Comparison of ENCODE assay signal across 13 mouse cellular contexts in genomic region chr12:5099572-5099971, GRCm38 (mm10).
A peak's percentile ranks its signal among the peaks of the same experiment; 100 is the strongest.
DNase-seq lines count a peak whose midpoint lies in the region; ATAC-seq lines count a peak whose summit lies in the region.
"Had no signal": no experiment of that assay in that cellular context is flagged by ENCODE, and none has a peak within 500 bp of the region (broad histone marks: within the 10 kb centered on the region; RNA-seq: fewer than 3 reads in every experiment).

No protein-coding gene starts in this region.

- H3K27ac ChIP-seq in forebrain, embryonic 16.5 days (ENCODE audit: low read length): no peak overlapping the region
- no peak overlapping the region for H3K27ac ChIP-seq in forebrain, embryonic 10.5 days
- H3K27ac ChIP-seq: intestine, embryonic 15.5 days; limb, embryonic 13.5 days; neural tube, embryonic 15.5 days had no signal

- peaks cover 5% of the 10 kb centered on the region for H3K4me1 ChIP-seq in forebrain, embryonic 16.5 days (replicated peaks; ENCODE audit: control insufficient read depth, insufficient read depth, low read length)
- no peaks in the 10 kb centered on the region; the same call in 1 of the 2 replicates for H3K4me1 ChIP-seq in forebrain, embryonic 10.5 days
- H3K4me1 ChIP-seq: intestine, embryonic 15.5 days had no signal

- intact Hi-C loops in left cerebral cortex, postnatal 14 days (cut with DNase I): no loop called here
- intact Hi-C loops in gastrocnemius, postnatal 36 days (cut with DNase I): no loop called here

- no peaks in the 10 kb centered on the region for H3K36me3 ChIP-seq in forebrain, embryonic 16.5 days (ENCODE audit: control insufficient read depth, insufficient read depth)
- H3K36me3 ChIP-seq in forebrain, embryonic 10.5 days (replicated peaks): no peaks in the 10 kb centered on the region
- H3K36me3 ChIP-seq: intestine, embryonic 15.5 days had no signal

- no peaks in the 10 kb centered on the region for H3K9me3 ChIP-seq in forebrain, embryonic 16.5 days (ENCODE audit: control insufficient read depth, low read length)
- no peaks in the 10 kb centered on the region for H3K9me3 ChIP-seq in forebrain, embryonic 10.5 days
- H3K9me3 ChIP-seq: intestine, embryonic 15.5 days; limb, embryonic 13.5 days; neural tube, embryonic 15.5 days had no signal

- H3K9ac ChIP-seq in forebrain, embryonic 16.5 days (replicated peaks; ENCODE audit: low read depth, low read length): no peak overlapping the region
- H3K9ac ChIP-seq: intestine, embryonic 15.5 days; limb, embryonic 13.5 days; neural tube, embryonic 15.5 days had no signal

- H3K4me3 ChIP-seq in forebrain, embryonic 16.5 days (replicated peaks; ENCODE audit: low read length): no peak overlapping the region
- H3K4me3 ChIP-seq in forebrain, embryonic 10.5 days: no peak overlapping the region
- H3K4me3 ChIP-seq: intestine, embryonic 15.5 days; limb, embryonic 13.5 days; neural tube, embryonic 15.5 days had no signal

- no peak for DNase-seq in forebrain, embryonic 10.5 days (ENCODE audit: extremely low spot score, low spot score)
- peak; percentile 53 to 66 for DNase-seq in left cerebral cortex, postnatal 14 days (ENCODE audit: low spot score in 2 of 2)
- DNase-seq in left cerebral cortex, adult 18-20 months (ENCODE audit: low spot score in 2 of 2): no peak
- DNase-seq in NIH3T3 (ENCODE audit: low read depth): peak; percentile 18
- peak; percentile 24 to 42 for DNase-seq in adrenal gland, postnatal 36 days
- no peak for DNase-seq in gastrocnemius, postnatal 36 days
- DNase-seq: kidney, postnatal 25 days had no signal

- ATAC-seq in forebrain, embryonic 16.5 days: peak; percentile 36; the same call in 1 of the 2 replicates
- ATAC-seq: activated CD4-positive, CD25-positive, alpha-beta regulatory T cell, adult 4 months; intestine, embryonic 15.5 days had no signal

- WGBS in forebrain, embryonic 16.5 days: 87% methylated on average over 9 of the region's 9 CpGs
- 90% methylated on average over 9 of the region's 9 CpGs for WGBS in forebrain, embryonic 10.5 days

- H3K4me2 ChIP-seq in forebrain, embryonic 16.5 days (ENCODE audit: low read length): no peak overlapping the region
- H3K4me2 ChIP-seq: heart, embryonic 11.5 days; intestine, embryonic 15.5 days; limb, embryonic 13.5 days; neural tube, embryonic 15.5 days had no signal

- no peaks in the 10 kb centered on the region for H3K27me3 ChIP-seq in forebrain, embryonic 16.5 days (replicated peaks; ENCODE audit: control insufficient read depth, insufficient read depth, low read length)
- no peaks in the 10 kb centered on the region for H3K27me3 ChIP-seq in forebrain, embryonic 10.5 days (ENCODE audit: poor library complexity, severe bottlenecking)
- H3K27me3 ChIP-seq: intestine, embryonic 15.5 days; limb, embryonic 13.5 days; neural tube, embryonic 15.5 days had no signal

Comparison
In these comparisons a context has a peak if more than half of its experiments do, and no peak if none do; other contexts are left out.
1. DNase-seq: peak in left cerebral cortex, postnatal 14 days (2 of 2), NIH3T3 (single experiment) and adrenal gland, postnatal 36 days (2 of 2); none in forebrain, embryonic 10.5 days (single experiment), left cerebral cortex, adult 18-20 months (0 of 2) and gastrocnemius, postnatal 36 days (0 of 2).